Mouse (Mus musculus): ENCODE results near the gene Med13l. TPM values are rescaled to one million over a fixed set of nuclear protein-coding genes. Genes with fewer than 3 reads are reported as not detected.

Gene Med13l
- total and polyA plus RNA-seq, 2 experiments from 2014 or later, result 11.3 to 28.9 TPM

GRCm38 (mm10) chr5:118797811-118798210 is 237.3 kb downstream of the Med13l start:
- H3K9ac ChIP-seq (replicated peaks; ENCODE audit: low read length), result no peak overlapping the region
- ATAC-seq (no peak), DNase-seq (ENCODE audit: low spot score) (no peak)
- no peak overlapping the region for H3K4me2 ChIP-seq (ENCODE audit: low read depth, low read length)
- WGBS, result 89% methylated on average over 11 of the region's 11 CpGs
- no peak for TF ChIP-seq CTCF (IDR thresholded peaks at IDR 0.05; ENCODE audit: low read depth)
- H3K36me3 ChIP-seq (ENCODE audit: insufficient read depth, low read length), result no peaks in the 10 kb centered on the region
- no peak overlapping the region for H3K4me3 ChIP-seq (ENCODE audit: low read length)
- no peaks in the 10 kb centered on the region for H3K4me1 ChIP-seq (ENCODE audit: insufficient read depth, low read length)
- no peak overlapping the region for H3K27ac ChIP-seq
- H3K27me3 ChIP-seq (ENCODE audit: insufficient read depth, low read length), result no peaks in the 10 kb centered on the region
- H3K9me3 ChIP-seq (ENCODE audit: low read length), result no peaks in the 10 kb centered on the region

- TF ChIP-seq CTCF (IDR thresholded peaks at IDR 0.05; ENCODE audit: low read depth), result no peak
- Histone ChIP-seq H3K4me1 (ENCODE audit: insufficient read depth, low read length) (no peaks in the 10 kb centered on the region), H3K9ac (replicated peaks; ENCODE audit: low read length) (no peak overlapping the region), H3K4me3 (ENCODE audit: low read length) (no peak overlapping the region), H3K36me3 (ENCODE audit: insufficient read depth, low read length) (no peaks in the 10 kb centered on the region), H3K9me3 (ENCODE audit: low read length) (no peaks in the 10 kb centered on the region), H3K4me2 (ENCODE audit: low read depth, low read length) (no peak overlapping the region), H3K27me3 (ENCODE audit: insufficient read depth, low read length) (no peaks in the 10 kb centered on the region), H3K27ac (no peak overlapping the region)
- 45% methylated on average over 5 of the region's 5 CpGs for WGBS
- ATAC-seq, result no peak
- no peak for DNase-seq (ENCODE audit: low spot score)
Measured at GRCm38 (mm10) chr5:118801592-118801991, 241.1 kb downstream of the Med13l start.

DNA sequence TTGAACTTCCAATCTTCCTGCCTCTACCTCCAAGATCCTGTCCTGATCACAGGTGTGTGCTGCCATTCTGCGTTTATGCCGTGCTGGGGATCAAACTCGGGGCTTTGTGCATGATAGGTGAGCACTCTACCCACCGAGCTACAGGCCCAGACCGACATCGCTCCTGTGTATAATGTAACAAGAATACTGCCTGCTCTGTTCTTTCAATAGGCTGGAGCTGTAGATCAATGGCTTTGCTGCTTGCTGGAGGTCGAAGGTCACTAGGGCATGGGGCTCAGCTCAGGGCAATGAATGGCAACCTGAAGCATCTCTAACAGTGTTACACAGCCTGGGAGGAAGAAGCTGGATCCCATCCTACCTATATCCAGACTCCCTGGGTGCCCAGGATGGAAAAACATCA is 241.6 kb downstream of the Med13l start:
- no peak for TF ChIP-seq CTCF (IDR thresholded peaks at IDR 0.05; ENCODE audit: low read depth)
- Histone ChIP-seq H3K4me1 (ENCODE audit: insufficient read depth, low read length) (no peaks in the 10 kb centered on the region), H3K9me3 (ENCODE audit: low read length) (no peaks in the 10 kb centered on the region), H3K4me2 (ENCODE audit: low read depth, low read length) (no peak overlapping the region), H3K9ac (replicated peaks; ENCODE audit: low read length) (no peak overlapping the region), H3K27me3 (ENCODE audit: insufficient read depth, low read length) (no peaks in the 10 kb centered on the region), H3K4me3 (ENCODE audit: low read length) (no peak overlapping the region), H3K36me3 (ENCODE audit: insufficient read depth, low read length) (no peaks in the 10 kb centered on the region), H3K27ac (no peak overlapping the region)
- ATAC-seq, result no peak
- whole genome bisulfite sequencing, result 74% methylated on average over 7 of the region's 7 CpGs
- DNase-seq (ENCODE audit: low spot score), result no peak

DNA sequence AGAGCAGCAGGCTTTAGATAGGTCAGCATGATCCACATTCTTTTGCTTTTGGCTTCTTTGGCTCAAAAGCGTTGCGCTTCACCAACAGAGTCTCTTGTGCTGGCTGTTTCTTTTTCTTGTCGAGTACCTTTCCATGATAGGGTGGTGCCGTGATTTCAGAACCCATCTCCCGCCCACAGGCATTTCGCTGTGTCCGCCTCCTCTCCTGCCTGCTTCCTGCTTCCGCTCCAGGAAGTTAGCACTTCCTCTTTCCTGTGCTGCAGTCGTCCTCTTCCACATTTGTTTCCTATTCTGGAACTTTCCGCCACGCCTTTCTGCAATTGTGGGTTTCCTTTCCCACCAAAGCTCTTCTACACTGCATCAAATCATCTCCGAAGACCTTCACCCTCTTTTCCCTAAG is 248.5 kb downstream of the Med13l start:
- no peak overlapping the region for H3K9ac ChIP-seq (replicated peaks; ENCODE audit: low read length)
- no peaks in the 10 kb centered on the region for H3K36me3 ChIP-seq (ENCODE audit: insufficient read depth, low read length)
- WGBS, result 85% methylated on average over 12 of the region's 12 CpGs
- no peak for DNase-seq (ENCODE audit: low spot score)
- H3K4me2 ChIP-seq (ENCODE audit: low read depth, low read length), result no peak overlapping the region
- no peaks in the 10 kb centered on the region for H3K4me1 ChIP-seq (ENCODE audit: insufficient read depth, low read length)
- no peak overlapping the region for H3K27ac ChIP-seq
- no peak for ATAC-seq
- no peaks in the 10 kb centered on the region for H3K27me3 ChIP-seq (ENCODE audit: insufficient read depth, low read length)
- H3K4me3 ChIP-seq (ENCODE audit: low read length), result no peak overlapping the region
- no peak for TF ChIP-seq CTCF (IDR thresholded peaks at IDR 0.05; ENCODE audit: low read depth)
- no peaks in the 10 kb centered on the region for H3K9me3 ChIP-seq (ENCODE audit: low read length)

- H3K4me2 ChIP-seq (ENCODE audit: low read depth, low read length), result no peak overlapping the region
- H3K36me3 ChIP-seq (ENCODE audit: insufficient read depth, low read length), result no peaks in the 10 kb centered on the region
- H3K27ac ChIP-seq, result no peak overlapping the region
- no peak for TF ChIP-seq CTCF (IDR thresholded peaks at IDR 0.05; ENCODE audit: low read depth)
- no peaks in the 10 kb centered on the region for H3K27me3 ChIP-seq (ENCODE audit: insufficient read depth, low read length)
- 74% methylated on average over 5 of the region's 5 CpGs for WGBS
- H3K4me1 ChIP-seq (ENCODE audit: insufficient read depth, low read length), result no peaks in the 10 kb centered on the region
- H3K9me3 ChIP-seq (ENCODE audit: low read length), result no peaks in the 10 kb centered on the region
- H3K4me3 ChIP-seq (ENCODE audit: low read length), result no peak overlapping the region
- DNase-seq (ENCODE audit: low spot score), result no peak
- no peak for ATAC-seq
- no peak overlapping the region for H3K9ac ChIP-seq (replicated peaks; ENCODE audit: low read length)
Measured at GRCm38 (mm10) chr5:118809588-118809987, 249.1 kb downstream of the Med13l start.

DNA sequence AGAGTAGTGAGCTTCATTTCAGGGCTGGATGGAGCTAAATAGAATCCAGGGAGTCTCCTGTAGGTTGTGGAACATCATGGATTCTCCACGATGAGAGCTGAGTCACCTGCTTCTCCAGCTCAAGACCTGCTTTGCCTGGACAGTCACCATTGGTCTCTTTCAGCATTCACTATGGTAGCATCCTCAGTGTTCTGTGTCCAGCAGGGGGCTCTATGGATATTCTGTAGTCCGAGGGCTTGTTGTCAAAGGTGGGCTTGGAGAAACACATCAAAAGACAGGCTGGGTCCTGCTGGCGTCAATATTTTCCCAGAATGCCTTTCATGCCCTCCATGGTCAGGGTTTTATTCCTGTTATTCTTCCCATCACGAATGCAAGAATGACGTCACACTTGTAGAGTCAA is 251.2 kb downstream of the Med13l start:
- Histone ChIP-seq H3K9ac (replicated peaks; ENCODE audit: low read length) (no peak overlapping the region), H3K4me3 (ENCODE audit: low read length) (no peak overlapping the region), H3K27ac (no peak overlapping the region), H3K36me3 (ENCODE audit: insufficient read depth, low read length) (no peaks in the 10 kb centered on the region), H3K9me3 (ENCODE audit: low read length) (no peaks in the 10 kb centered on the region), H3K27me3 (ENCODE audit: insufficient read depth, low read length) (no peaks in the 10 kb centered on the region), H3K4me2 (ENCODE audit: low read depth, low read length) (no peak overlapping the region), H3K4me1 (ENCODE audit: insufficient read depth, low read length) (no peaks in the 10 kb centered on the region)
- peak; percentile 49 for TF ChIP-seq CTCF (IDR thresholded peaks at IDR 0.05; ENCODE audit: low read depth)
- no peak for ATAC-seq
- no peak for DNase-seq (ENCODE audit: low spot score)
- WGBS, result 52% methylated on average over 5 of the region's 5 CpGs

GRCm38 (mm10) chr5:118812421-118812820 is 251.9 kb downstream of the Med13l start:
- H3K4me3 ChIP-seq (ENCODE audit: low read length), result no peak overlapping the region
- no peak for DNase-seq (ENCODE audit: low spot score)
- H3K36me3 ChIP-seq (ENCODE audit: insufficient read depth, low read length), result no peaks in the 10 kb centered on the region
- no peaks in the 10 kb centered on the region for H3K27me3 ChIP-seq (ENCODE audit: insufficient read depth, low read length)
- H3K27ac ChIP-seq, result no peak overlapping the region
- H3K9me3 ChIP-seq (ENCODE audit: low read length), result no peaks in the 10 kb centered on the region
- H3K4me1 ChIP-seq (ENCODE audit: insufficient read depth, low read length), result no peaks in the 10 kb centered on the region
- no peak overlapping the region for H3K9ac ChIP-seq (replicated peaks; ENCODE audit: low read length)
- ATAC-seq, result no peak
- no peak for TF ChIP-seq CTCF (IDR thresholded peaks at IDR 0.05; ENCODE audit: low read depth)
- no peak overlapping the region for H3K4me2 ChIP-seq (ENCODE audit: low read depth, low read length)
- WGBS, result 65% methylated on average over 9 of the region's 9 CpGs
